Mouse (Mus musculus) embryonic fibroblast, embryonic 13.5 days (primary cell): ENCODE results near the gene Cox8a. TPM values are rescaled to one million over a fixed set of nuclear protein-coding genes. Genes with fewer than 3 reads are reported as not detected.

ENCODE experiments used
- H3K27ac ChIP-seq: 2 replicates; pipeline ENCODE4 v1.5.1; 2012; ENCODE audit warnings: low read length, control low read depth, inconsistent platforms; ENCODE audit not compliant: insufficient read depth
- H3K4me1 ChIP-seq: 2 replicates; pipeline ENCODE4 v1.6.1; 2011; ENCODE audit warnings: low read length; ENCODE audit not compliant: control insufficient read depth, insufficient read depth
- H3K4me3 ChIP-seq: 2 replicates; pipeline ENCODE4 v1.5.1; 2011; ENCODE audit warnings: mild to moderate bottlenecking, control low read depth, low read length; ENCODE audit not compliant: insufficient read depth
- CTCF ChIP-seq: IDR thresholded peaks from 2 replicates; pipeline ENCODE4 v1.5.1; 2011; ENCODE audit warnings: mild to moderate bottlenecking, control low read depth, low read length, moderate library complexity, borderline replicate concordance; ENCODE audit not compliant: insufficient read depth
- POLR2A ChIP-seq: IDR thresholded peaks from 2 replicates; pipeline ENCODE4 v1.6.1; 2011; ENCODE audit warnings: low read depth, mild to moderate bottlenecking, control low read depth, low read length, moderate library complexity
- polyA plus RNA-seq: library from polyadenylated mRNA; stranded (reverse); fragments of >200 nt; gene quantifications from 2 replicates; pipeline ENCODE4 v1.2.4, GENCODE M21; 2011; ENCODE audit warnings: low read depth; ENCODE audit not compliant: missing spikeins, insufficient read length

The Cox8a gene
- polyA plus RNA-seq, 1 experiment: 456 TPM

- Histone ChIP-seq H3K4me1 (no peaks in the 10 kb centered on the region), H3K4me3 (no peak overlapping the region), H3K27ac (no peak overlapping the region)
- TF ChIP-seq CTCF (no peak), POLR2A (no peak)
Observed at GRCm38 (mm10) chr19:7223488-7223887, 6.1 kb upstream of the Cox8a start.

- Histone ChIP-seq H3K4me1 (no peaks in the 10 kb centered on the region), H3K4me3 (no peak overlapping the region), H3K27ac (no peak overlapping the region)
- TF ChIP-seq CTCF (no peak), POLR2A (no peak)
Observed at GRCm38 (mm10) chr19:7222196-7222595, 4.8 kb upstream of the Cox8a start.

DNA sequence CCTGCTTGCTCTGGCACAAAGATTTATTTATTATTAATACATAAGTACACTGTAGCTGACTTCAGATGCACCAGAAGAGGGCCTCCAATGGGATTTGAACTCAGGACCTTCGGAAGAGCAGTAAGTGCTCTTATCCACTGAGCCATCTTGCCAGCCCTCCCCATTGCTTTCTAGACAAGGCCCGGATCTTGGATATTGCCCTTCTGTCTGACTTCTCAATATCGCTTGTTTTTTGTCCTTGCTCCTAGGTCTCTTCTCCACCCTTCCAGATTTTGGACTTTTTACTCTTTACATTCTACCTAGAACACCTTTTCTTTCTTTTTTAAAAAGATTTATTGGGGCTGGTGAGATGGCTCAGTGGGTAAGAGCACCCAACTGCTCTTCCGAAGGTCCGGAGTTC, 1.3 kb upstream of the Cox8a start:
- Histone ChIP-seq H3K4me3 (no peak overlapping the region), H3K4me1 (0 out of 2 replicates have a peak, but pooled peaks cover 2% of the 10 kb centered on the region), H3K27ac (no peak overlapping the region)
- TF ChIP-seq POLR2A: no peak
- no peak for TF ChIP-seq CTCF

DNA sequence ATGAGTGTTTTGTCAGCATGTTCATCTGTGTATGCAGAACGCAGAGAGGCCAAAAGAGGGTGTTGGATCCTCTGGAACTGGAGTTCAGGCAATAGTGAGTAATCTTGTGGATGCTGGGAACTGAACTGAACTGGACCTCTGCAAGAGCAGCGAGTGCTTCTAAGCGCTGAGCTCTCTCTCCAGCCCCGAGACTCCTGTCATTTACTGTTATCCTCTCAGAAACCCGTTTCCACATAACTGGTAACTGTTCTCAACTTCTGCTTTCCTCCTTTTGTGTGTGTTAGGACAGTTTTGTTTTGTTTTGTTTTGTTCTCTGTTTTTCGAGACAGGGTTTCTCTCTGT, 481 bp upstream of the Cox8a start:
- H3K4me1 ChIP-seq: 0 out of 2 replicates have a peak, but pooled peaks cover 2% of the 10 kb centered on the region
- no peak overlapping the region for H3K27ac ChIP-seq
- no peak for TF ChIP-seq POLR2A
- no peak for TF ChIP-seq CTCF
- peak overlapping the region; percentile 54 for H3K4me3 ChIP-seq

DNA sequence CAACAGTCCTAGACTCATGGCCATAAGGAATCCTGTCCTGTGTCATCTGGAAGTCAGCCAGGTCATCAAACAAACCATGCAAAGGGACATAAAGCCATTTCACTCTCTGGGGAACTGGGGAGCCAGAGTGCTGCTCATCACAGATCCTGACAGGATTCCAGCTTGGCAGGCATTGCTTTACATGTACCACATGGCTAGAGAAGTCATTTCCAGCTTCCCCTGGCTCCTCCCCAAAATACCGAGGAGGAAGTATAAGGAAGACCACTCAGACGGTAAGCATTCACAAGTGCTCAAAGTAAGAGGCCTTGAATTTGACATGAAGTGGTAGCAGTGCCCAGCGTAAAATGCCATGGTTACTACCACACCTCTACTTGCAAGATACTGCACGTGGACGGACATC, 2.9 kb downstream of the Cox8a start:
- TF ChIP-seq CTCF (no peak), POLR2A (no peak)
- Histone ChIP-seq H3K4me3 (no peak overlapping the region), H3K4me1 (0 out of 2 replicates have a peak, but pooled peaks cover 2% of the 10 kb centered on the region), H3K27ac (no peak overlapping the region)

DNA sequence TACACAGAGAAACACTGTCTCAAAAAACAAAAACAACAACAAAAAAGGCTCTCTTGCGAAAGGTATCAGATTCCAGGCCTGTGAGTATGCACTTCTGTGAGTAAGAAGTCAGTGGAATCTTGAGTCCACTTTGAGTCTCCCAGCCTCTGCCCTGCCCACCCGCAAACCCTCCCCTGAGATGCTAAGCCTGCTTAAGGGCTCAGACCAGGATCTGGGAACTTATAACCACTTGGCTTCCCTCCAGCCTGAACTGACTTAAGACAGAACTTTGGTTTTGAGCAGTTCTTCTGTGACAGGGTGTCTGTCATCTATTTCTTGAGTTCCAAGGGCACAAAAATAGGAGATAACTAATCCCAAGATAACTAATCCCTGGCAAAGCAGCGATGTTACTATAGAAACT, 4.4 kb downstream of the Cox8a start:
- Histone ChIP-seq H3K27ac (no peak overlapping the region), H3K4me3 (no peak overlapping the region), H3K4me1 (0 out of 2 replicates have a peak, but pooled peaks cover 2% of the 10 kb centered on the region)
- TF ChIP-seq CTCF (no peak), POLR2A (no peak)

DNA sequence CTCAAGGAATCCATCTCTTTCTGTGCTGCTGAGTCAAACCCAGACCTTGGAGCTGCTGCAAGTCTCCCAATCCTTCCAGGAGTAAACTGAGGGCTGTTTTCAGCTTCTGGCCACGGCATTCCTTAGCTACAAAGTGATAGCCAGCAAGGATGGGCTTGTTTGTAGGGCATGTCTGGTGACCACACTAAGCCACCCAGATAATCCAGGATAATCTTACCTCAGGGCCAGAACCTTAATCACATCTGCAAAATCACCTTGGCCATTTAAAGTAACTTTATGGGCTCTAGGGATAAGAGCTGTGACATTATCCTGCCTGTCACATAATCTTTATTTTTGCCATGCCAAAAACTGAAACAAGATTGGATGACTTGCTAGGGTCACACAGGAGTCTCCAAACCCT, 5.2 kb downstream of the Cox8a start:
- H3K4me1 ChIP-seq: 0 out of 2 replicates have a peak, but pooled peaks cover 2% of the 10 kb centered on the region
- TF ChIP-seq CTCF (no peak), POLR2A (no peak)
- H3K27ac ChIP-seq: no peak overlapping the region
- no peak overlapping the region for H3K4me3 ChIP-seq

DNA sequence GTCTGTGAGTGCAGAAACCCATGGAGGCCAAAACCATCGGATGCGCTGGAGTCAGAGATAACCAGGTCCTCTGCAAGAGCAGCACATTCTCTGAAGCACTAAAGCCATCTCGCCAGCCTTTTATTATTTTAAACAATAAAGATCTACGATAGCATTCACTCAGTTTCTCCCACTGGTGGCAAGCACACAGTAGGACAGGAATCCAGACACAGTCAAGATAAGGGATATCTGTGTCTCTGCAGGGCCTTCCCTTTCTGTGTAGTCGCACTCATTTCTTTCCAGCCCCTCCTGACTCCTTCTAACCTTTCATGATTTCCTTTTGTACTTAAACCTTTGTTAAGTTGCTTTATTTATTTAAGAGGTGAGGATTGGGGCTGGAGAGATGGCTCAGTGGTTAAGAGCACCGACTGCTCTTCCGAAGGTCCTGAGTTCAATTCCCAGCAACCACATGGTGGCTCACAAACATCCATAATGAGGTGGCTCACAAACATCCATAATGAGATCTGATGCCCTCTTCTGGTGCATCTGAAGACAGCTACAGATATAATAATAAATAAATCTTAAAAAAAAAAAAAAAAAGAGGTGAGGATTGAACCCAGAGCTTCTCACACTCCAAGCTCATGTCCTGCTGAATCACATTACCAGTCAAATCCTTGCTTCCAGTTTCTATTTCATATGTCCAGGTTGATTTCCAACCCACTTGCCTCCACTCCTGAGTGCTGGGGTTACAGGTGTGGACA, 7.3 kb downstream of the Cox8a start:
- Histone ChIP-seq H3K27ac (no peak overlapping the region), H3K4me3 (no peak overlapping the region), H3K4me1 (peaks cover 5% of the 10 kb centered on the region; the same call in 1 of the 2 replicates)
- TF ChIP-seq POLR2A (no peak), CTCF (no peak)

DNA sequence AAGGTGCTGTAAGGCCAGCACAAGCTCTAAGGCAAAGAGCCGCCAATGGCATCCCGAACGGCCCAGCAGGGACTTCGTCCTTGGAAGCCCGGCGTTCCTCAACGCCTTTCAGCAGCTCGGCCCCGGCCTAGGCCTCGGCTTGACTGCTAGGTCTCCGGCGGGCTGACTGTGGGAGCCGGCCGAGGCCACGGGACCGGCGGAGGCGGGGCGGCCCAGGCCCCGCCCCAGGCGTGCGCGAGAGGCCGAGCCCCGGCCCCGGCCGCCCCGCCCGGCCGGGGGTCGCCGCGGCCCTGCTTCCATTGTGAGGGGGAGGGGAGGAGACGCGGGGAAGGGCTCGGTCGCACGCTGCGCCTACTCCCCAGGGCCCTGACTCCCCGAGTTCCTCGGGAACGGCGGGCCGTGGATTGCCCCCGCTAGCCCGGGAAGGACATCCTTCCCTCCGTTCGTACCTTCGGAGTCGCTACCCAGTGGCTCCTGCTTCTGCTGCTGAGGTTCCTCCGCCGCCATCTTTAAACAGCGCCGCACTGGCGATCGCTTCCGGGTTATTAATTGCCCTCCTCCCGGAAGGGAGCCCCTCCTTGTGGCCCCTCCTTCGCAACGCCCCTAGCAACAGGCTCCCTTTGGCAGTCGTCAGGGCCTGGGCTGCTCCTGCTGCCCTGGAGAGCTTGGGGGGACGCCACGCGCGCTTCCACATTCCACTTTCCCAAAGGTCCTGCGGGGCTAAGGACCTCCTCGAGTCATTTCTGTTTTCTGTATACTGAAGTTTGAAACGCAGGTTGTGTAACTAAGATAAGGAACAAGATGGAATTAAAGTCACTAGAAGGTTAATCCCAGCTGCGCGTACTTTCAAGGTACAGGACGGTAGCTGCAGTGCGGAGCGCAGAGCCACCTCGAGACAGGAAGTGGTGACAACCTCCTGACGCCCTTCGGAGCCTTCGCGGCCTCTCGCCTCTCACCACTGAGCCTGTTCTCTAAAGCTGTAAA, 11.4 kb downstream of the Cox8a start, which contains the start of gene Otub1:
TSS of gene Otub1 (minus strand) at position 564 of the 984 bp plus-strand sequence.
- peak; percentile 87 for TF ChIP-seq POLR2A
- TF ChIP-seq CTCF: no peak
- Histone ChIP-seq H3K27ac (peak within 1 kb of the TSS; percentile 97), H3K4me1 (peaks cover 11% of the 10 kb centered on the region; the same call in 1 of the 2 replicates), H3K4me3 (peak within 1 kb of the TSS; percentile 91)

- Histone ChIP-seq H3K4me3 (peak overlapping the region; percentile 91), H3K4me1 (peaks cover 11% of the 10 kb centered on the region; the same call in 1 of the 2 replicates), H3K27ac (peak overlapping the region; percentile 97)
- TF ChIP-seq POLR2A (no peak), CTCF (no peak)
Observed at GRCm38 (mm10) chr19:7205326-7205725, 12.1 kb downstream of the Cox8a start.
